Mouse (Mus musculus) embryo, embryonic 11.5 days (tissue): ENCODE results near the gene Ndufa4.
"Not testable (repeated sequence)": the region's sequence is repeated elsewhere in the genome, so short reads cannot be mapped to it uniquely, and the experiment has no call there.

ENCODE experiments used
- DNase-seq: peaks from one replicate; pipeline ENCODE4 v3.0.0-alpha.2; 2012; ENCODE audit warnings: low read depth, low spot score

Gene Ndufa4

DNA sequence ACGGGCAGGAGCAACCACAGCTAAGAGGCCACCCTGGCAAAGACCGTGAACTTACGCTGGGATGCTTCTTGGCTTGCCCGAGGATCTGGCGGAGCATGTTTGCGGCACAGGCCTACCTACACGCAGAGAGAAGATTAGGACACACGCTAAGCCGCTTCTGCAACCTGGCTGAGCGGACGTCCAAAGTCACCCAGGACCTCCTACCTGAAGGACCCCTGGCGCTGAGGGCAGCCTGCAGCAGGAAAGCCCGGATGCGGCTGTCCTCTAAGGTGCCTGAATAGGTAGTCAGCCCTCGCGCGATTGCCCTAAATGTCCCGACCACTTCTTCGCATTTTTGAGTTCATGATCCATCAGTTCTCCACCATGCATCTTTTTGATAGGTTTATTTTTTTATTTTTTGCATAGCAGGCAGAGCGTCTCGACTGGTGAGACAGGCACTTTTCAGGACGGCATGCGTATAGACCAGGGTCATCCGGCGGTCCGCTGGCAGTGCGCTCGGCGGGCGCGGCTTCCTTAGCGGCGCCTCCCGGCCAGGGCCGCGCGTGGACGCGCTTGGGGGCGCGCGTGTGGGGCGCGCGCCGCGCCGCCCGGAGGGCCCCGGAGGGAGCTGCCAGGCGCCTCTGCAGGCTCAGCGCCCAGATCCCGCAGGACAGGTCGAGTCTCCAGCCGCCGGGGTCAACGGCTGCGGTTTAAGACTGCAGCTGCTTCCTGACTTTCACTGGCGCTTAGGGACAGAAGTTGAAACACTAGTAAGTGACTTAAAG is at the start of gene Ndufa4, which contains the start of gene Phf14:
Gene Ndufa4 (minus strand): TSS at position 229 of the 764 bp plus-strand sequence.
Gene Phf14 (plus strand): TSS at position 541 of the 764 bp plus-strand sequence.
- peak; percentile 84 for DNase-seq

- DNase-seq: no peak
Observed at GRCm38 (mm10) chr6:11948100-11948499, 40.8 kb upstream of the Ndufa4 start.

- no peak for DNase-seq
Observed at GRCm38 (mm10) chr6:11942089-11942488, 34.8 kb upstream of the Ndufa4 start.

GRCm38 (mm10) chr6:11940895-11941294 is 33.6 kb upstream of the Ndufa4 start:
- no peak for DNase-seq

DNA sequence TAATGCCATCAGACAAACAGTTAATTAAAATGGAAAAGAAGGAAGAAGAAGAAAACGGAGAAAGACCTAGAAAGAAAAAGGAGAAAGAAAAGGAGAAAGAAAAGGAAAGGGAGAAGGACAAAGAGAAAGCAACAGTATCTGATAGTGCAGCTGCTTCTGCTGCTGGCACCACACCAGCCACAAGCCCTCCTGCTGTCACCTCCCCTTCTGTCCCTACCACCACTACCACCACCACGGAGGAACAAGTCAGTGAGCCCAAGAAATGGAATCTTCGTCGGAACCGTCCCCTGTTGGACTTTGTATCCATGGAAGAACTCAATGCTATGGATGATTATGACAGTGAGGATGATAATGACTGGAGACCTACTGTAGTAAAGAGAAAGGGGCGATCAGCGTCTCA is 26.1 kb upstream of the Ndufa4 start:
- DNase-seq: no peak

GRCm38 (mm10) chr6:11927485-11927884 is 20.2 kb upstream of the Ndufa4 start:
- no peak for DNase-seq

GRCm38 (mm10) chr6:11926082-11926595 is 18.8 kb upstream of the Ndufa4 start:
- peak; percentile 38 for DNase-seq

GRCm38 (mm10) chr6:11925496-11926041 is 18.3 kb upstream of the Ndufa4 start:
- DNase-seq: peak; percentile 76

GRCm38 (mm10) chr6:11908170-11908569 is 873 bp upstream of the Ndufa4 start:
- no peak for DNase-seq

- no peak for DNase-seq
Observed at GRCm38 (mm10) chr6:11906890-11907268, 418 bp downstream of the Ndufa4 start.

GRCm38 (mm10) chr6:11900809-11901310 is 6.4 kb downstream of the Ndufa4 start:
- no peak for DNase-seq

DNA sequence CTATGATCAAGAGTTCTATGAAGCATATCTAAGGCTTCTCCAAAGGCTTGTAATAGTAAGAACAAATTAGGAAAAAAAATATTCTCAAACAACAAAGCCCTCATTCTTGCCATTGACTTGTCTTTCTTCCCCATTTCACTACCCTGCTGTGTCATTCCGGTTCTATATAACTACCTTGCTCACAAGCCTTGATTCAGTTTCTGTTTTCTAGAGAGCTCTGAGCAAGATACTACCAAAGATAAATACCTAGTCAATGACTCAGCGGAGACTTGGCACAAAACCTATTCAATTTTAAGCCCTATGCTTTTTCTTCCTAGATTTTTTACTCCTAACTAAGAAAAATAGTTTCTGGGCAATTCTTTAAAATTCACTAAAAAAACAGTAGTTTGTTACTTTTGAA is 31.9 kb downstream of the Ndufa4 start:
- not testable (repeated sequence) for DNase-seq
